Mouse (Mus musculus): ENCODE results near the gene Mcoln3.

DNA sequence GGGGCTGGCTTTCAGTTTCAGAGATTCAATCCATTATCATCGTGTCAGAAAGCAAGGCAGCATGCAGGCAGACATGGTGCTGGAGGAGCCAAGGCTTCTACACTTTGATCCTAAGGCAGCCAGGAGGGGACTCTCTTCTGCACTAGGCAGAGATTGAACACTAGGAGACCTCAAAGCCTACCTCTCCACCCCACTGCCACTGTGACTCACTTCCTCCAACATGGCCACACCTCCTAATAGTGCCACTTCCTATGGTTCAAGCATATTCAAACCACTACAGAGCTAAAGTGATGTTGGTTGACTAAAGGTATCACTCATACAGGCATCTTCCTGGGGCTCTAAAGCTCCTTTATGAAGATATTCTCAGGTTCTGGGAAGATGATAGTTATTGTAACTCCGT, 42.1 kb downstream of the Mcoln3 start:
- TF ChIP-seq CTCF (IDR thresholded peaks at IDR 0.05; ENCODE audit: borderline replicate concordance, extremely low read depth, insufficient read depth, insufficient read length) (no peak), POLR2A (IDR thresholded peaks at IDR 0.05; ENCODE audit: borderline replicate concordance, extremely low read depth, insufficient read depth, insufficient read length, poor library complexity, severe bottlenecking) (no peak)
